Mouse (Mus musculus): ENCODE measurements around the gene Nhlrc4. TPM values are rescaled to one million over a fixed set of nuclear protein-coding genes. Genes with fewer than 3 reads are reported as not detected.

The Nhlrc4 gene
- not detected for total RNA-seq (2021)

- no peak for DNase-seq (ENCODE audit: extremely low spot score in 1 of 2, low spot score in 2 of 2)
- intact Hi-C loops (cut with DNase I): no loop called here
Observed at GRCm38 (mm10) chr17:25944366-25945163, at the start of gene Nhlrc4, which contains the start of gene Pigq. Gene Nhlrc4, minus strand, starts transcription at chr17:25944961. Gene Pigq, minus strand, starts transcription at chr17:25944936.

- intact Hi-C loops (cut with DNase I): no loop called here
- DNase-seq (ENCODE audit: extremely low spot score in 1 of 2, low spot score in 2 of 2): no peak
Observed at GRCm38 (mm10) chr17:25993489-25993888, 48.7 kb upstream of the Nhlrc4 start.

- DNase-seq (ENCODE audit: extremely low spot score in 1 of 2, low spot score in 2 of 2): no peak
- intact Hi-C loops (cut with DNase I): no loop called here
Observed at GRCm38 (mm10) chr17:25992274-25992673, 47.5 kb upstream of the Nhlrc4 start.

DNA sequence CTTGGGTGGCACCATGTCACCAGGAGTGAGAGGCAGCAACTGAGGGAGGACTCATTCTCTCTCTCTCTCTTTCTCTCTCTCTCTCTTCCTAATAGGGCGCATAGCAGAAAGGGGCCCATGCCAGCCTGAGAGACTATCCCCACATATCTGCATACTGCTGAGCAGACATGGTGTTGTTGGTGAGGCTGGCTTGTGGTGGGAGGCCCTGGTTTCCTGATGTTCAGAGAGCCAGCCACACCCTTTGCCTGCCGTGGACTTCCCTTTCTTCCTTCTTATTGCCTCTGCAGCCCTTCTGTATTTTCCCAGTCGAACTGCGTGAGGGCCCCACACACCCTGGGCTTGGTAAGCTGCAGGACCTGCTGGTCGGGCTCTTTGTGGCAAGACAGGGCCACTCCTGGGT, 45.6 kb upstream of the Nhlrc4 start:
- intact Hi-C loops (cut with DNase I): no loop called here
- no peak for DNase-seq (ENCODE audit: extremely low spot score in 1 of 2, low spot score in 2 of 2)

DNA sequence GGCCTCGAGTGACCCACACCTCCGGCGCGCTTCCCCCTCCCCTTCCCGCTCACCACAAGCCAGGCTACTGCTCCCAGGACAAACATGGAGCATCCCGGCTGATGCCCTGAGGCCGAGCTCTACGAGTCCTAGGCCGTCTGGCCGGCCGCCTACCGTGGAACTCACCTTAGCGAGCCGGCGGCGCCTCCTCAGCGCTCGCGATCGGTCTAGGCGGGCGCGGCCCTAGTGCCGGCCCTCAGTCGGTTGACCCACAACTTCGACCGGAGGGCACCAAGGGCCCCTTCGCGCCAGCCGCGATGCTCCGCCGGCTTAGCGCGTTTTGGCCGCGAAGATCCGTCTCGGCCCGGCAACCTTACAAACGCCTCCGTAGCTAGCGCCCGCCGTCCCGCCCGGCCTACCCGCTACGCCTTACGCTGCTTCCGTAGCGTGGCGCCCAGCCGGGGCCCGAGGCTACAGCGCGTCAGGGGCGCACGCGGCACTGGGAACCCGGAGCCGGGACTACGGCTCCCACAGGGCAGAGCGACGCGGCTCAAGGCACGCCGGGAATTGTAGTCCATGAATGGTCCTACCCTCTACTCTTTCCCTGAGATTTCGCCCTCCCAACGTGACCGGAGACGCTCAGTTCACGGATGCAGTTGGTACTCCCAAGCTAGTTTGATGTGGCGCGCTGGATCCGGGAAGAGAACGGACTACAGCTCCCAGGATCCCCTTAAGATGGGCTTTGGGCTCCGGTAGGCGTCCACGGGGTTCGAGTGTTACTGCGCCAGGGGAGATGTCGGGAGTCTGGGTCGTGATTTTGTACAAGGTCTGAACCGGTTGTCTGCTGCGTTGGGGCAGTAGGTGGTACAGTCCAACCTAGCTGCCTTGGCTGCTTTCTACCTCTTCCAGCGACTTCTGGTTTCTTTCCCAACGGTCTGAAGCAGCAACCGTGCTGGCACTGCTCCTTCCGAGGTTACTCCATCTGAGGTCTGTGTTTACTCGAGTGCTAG, 40.8 kb upstream of the Nhlrc4 start, which contains the start of gene Capn15:
Gene Capn15, minus strand, starts transcription at position 491 of the 989 bp plus-strand sequence.
- intact Hi-C loops (cut with DNase I): loop anchor here (5.0 kb wide), 1 partner anchor 93 kb away; no protein-coding TSS in a partner anchor
- DNase-seq (ENCODE audit: extremely low spot score in 1 of 2, low spot score in 2 of 2): peak; percentile 95 to 96

DNA sequence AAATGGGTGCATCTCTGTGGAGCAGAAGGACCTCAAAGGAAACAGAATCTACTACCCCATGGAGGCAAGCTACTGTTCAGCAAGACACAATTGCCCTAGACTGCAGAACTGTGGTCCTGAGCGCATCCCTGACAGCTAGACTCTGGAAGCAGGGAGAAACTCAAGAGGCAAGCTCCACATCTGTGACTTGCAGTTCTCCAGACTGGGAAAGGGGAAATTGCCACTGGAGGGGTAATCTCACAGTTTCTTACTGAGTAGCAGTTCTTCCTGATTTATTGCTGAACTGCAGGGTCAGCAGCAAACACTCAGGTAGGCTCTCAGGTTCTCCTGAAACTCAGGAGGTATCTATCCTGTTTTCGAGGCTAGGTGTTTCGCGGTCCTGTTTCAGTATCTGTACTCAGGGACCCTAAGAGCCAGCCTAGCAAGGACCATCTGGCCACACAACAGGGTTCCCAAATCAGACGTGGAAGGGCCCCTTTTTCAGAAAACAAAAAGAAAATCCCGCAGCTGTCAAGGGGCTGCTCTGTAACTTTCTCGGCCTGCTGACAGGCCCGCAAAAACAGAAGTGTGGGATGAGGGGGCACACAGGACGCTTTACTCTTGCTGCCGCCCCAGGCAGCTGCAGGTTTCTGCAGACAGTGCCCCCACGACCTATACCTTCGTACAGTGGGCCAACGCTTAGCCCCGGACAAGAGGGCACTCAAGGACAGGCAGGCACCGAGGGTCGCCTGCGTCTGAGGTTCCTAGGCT, 40.0 kb upstream of the Nhlrc4 start:
- intact Hi-C loops (cut with DNase I): loop anchor here (5.0 kb wide), 1 partner anchor 92 kb away; no protein-coding TSS in a partner anchor
- no peak for DNase-seq (ENCODE audit: extremely low spot score in 1 of 2, low spot score in 2 of 2)

- intact Hi-C loops (cut with DNase I): no loop called here
- no peak for DNase-seq (ENCODE audit: extremely low spot score in 1 of 2, low spot score in 2 of 2)
Observed at GRCm38 (mm10) chr17:25984066-25984465, 39.3 kb upstream of the Nhlrc4 start.

DNA sequence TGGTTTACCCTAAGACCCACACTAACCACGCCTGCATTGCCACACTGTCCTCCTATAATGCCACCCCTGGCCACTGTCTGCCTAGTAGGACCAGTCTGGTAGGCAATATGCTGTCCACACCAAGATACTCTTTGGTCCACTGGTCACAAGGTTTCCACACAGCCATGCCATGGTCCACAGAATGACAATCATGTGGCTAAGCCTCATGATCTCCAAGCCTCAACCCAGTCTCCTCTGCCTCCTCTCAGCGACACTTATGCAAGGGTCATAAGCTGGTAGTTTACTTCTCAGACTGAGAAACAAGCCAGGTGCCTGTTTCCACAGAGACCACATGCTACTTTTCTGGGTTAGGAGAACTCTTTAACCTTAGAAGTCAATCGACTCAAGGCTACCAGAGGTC, 38.2 kb upstream of the Nhlrc4 start:
- intact Hi-C loops (cut with DNase I): no loop called here
- no peak for DNase-seq (ENCODE audit: extremely low spot score in 1 of 2, low spot score in 2 of 2)

DNA sequence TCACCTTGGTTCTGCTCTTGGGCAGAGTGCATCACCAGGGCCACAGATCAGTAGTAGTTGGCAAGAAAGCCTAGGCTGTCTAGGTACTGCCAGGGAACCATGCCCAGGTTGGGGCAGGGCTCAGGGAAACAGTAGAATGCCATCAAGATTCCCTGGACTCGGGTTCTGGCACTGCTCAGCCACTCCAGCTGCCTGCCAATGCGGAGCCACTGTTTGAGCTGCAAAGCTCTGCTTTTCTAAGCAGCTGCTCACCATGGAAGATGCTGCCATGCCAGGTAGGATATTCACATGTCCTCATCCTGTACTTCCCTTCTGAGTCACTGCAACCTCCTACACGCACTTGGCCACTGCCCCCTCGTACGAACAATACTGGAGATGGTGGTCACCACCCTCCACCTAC, 36.1 kb upstream of the Nhlrc4 start:
- DNase-seq (ENCODE audit: extremely low spot score in 1 of 2, low spot score in 2 of 2): peak in 1 of 2 experiments; percentile 35
- intact Hi-C loops (cut with DNase I): no loop called here

- DNase-seq (ENCODE audit: extremely low spot score in 1 of 2, low spot score in 2 of 2): no peak
- intact Hi-C loops (cut with DNase I): no loop called here
Observed at GRCm38 (mm10) chr17:25979829-25980738, 35.3 kb upstream of the Nhlrc4 start.

- intact Hi-C loops (cut with DNase I): no loop called here
- DNase-seq (ENCODE audit: extremely low spot score in 1 of 2, low spot score in 2 of 2): no peak
Observed at GRCm38 (mm10) chr17:25970954-25971707, 26.4 kb upstream of the Nhlrc4 start.

GRCm38 (mm10) chr17:25970448-25970847, 25.7 kb upstream of the Nhlrc4 start:
- no peak for DNase-seq (ENCODE audit: extremely low spot score in 1 of 2, low spot score in 2 of 2)
- intact Hi-C loops (cut with DNase I): no loop called here

DNA sequence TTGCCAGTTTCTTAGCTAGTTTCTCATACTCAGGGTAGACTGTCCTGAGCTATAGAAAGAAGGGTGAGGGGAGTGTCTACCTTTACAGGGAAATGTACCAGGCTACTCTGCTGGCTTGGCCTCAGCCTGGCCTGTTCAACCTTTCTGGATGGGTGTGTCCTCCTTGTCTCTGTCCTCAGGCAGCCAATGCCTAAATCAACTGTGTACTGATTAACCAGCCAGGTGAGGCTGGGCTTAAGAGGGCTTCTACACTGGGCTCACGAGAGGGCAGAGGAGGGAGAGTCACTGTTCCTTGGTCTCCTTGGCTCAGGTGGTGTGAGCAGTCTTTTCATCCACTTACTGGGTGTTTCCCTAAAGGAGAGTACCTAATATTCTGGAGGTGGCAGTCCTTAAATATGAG, 23.4 kb upstream of the Nhlrc4 start:
- DNase-seq (ENCODE audit: extremely low spot score in 1 of 2, low spot score in 2 of 2): no peak
- intact Hi-C loops (cut with DNase I): no loop called here

GRCm38 (mm10) chr17:25967652-25968051, 22.9 kb upstream of the Nhlrc4 start:
- intact Hi-C loops (cut with DNase I): no loop called here
- DNase-seq (ENCODE audit: extremely low spot score in 1 of 2, low spot score in 2 of 2): no peak

DNA sequence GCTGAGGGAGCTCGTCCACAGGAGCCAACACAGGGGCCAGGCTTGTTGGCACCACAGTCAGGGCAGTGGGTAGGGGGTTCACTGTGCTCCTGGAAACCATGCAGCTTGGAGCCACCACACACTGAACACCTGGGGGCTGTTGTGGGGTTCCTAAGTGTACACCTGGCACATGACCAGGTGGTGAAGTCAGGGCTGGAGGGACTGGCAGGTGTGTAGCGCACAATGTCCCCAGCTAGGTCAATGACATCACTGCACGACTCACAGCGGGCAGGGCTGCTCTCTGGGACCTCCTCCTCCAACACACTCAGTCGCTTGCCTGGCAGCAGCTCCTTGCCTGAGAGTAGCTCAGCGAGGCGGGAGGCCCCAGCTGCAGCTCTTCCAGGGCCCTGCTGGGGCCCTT, 19.5 kb upstream of the Nhlrc4 start:
- intact Hi-C loops (cut with DNase I): no loop called here

DNA sequence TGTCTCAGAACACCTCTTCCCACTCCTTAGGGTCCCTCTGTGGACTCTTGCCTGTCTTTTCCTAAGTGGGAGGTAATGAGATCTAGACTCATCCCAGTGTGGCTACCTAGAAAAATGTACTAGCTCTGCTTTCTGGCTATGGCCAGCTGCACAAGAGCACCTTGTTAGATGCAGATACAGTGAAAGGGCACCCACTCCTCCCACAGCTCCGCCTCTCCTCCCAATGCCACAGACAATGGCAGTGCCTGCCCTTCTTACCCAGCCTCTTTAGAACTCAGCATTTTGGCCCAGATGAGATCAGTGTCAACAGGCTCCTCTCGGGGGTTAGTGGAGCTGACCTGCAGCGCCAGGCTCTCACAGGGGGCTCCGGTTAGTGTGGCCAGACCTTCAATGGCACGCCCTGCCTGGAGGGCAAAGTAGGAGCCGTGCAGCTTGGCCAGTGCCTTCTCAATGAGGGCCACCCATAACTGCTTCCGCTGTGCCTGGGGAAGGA, 17.7 kb upstream of the Nhlrc4 start:
- intact Hi-C loops (cut with DNase I): no loop called here
- DNase-seq (ENCODE audit: extremely low spot score in 1 of 2, low spot score in 2 of 2): no peak

More for the DNA sequence above, 19.5 kb upstream of the Nhlrc4 start:
- peak in 1 of 2 experiments; percentile 21 for DNase-seq (ENCODE audit: extremely low spot score in 1 of 2, low spot score in 2 of 2)

DNA sequence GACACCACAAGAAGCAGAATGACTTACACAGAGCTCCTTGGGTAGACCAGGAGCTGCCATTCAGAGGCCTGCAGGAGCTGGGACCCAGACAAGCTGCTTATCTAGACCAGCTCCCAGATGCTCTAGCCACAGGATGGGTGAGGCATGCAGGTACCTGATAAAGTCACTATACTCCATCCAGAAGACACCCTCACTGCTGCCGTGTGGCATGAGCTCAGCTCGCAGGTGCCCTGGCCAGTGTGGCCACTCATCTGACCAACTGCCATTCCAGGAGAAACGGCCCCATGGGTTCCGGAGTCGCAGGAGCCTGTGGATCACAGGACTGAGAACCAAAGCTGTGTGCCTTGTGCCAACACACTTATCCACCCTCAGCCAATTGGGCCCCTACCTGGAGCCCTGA, 16.8 kb upstream of the Nhlrc4 start:
- intact Hi-C loops (cut with DNase I): no loop called here
- no peak for DNase-seq (ENCODE audit: extremely low spot score in 1 of 2, low spot score in 2 of 2)

Data from left cerebral cortex, postnatal 10 days (tissue).